Mouse (Mus musculus) hindbrain, embryonic 12.5 days (tissue): ENCODE results near the gene Ldb1. TPM values are rescaled to one million over a fixed set of nuclear protein-coding genes. Genes with fewer than 3 reads are reported as not detected.

Source experiments
- ATAC-seq: fragments of 200-750 bp; cut with Nextera tagmentation; 2 replicates; pipeline ENCODE4 v1.8.0; 2017; ENCODE audit warnings: moderate TSS enrichment; ENCODE audit not compliant: low FRiP score
- H3K27ac ChIP-seq: fragments of 300-500 bp; sonication (generic); 2 replicates; pipeline ENCODE4 v1.5.1; 2016; ENCODE audit warnings: mild to moderate bottlenecking
- H3K27me3 ChIP-seq: fragments of 300-500 bp; sonication (generic); 2 replicates; pipeline ENCODE4 v1.6.1; 2016; ENCODE audit warnings: mild to moderate bottlenecking
- H3K36me3 ChIP-seq: fragments of 300-500 bp; sonication (generic); 2 replicates; pipeline ENCODE4 v1.6.1; 2016; ENCODE audit warnings: mild to moderate bottlenecking
- H3K4me1 ChIP-seq: fragments of 300-500 bp; sonication (generic); 2 replicates; pipeline ENCODE4 v1.6.1; 2016
- H3K4me2 ChIP-seq: fragments of 300-500 bp; sonication (generic); replicated peaks from 2 replicates; pipeline ENCODE4 v1.6.1; 2016; ENCODE audit warnings: mild to moderate bottlenecking
- H3K4me3 ChIP-seq: fragments of 300-500 bp; sonication (generic); 2 replicates; pipeline ENCODE4 v1.5.1; 2016; ENCODE audit warnings: mild to moderate bottlenecking
- H3K9ac ChIP-seq: fragments of 300-500 bp; sonication (generic); 2 replicates; pipeline ENCODE4 v1.6.1; 2016; ENCODE audit warnings: mild to moderate bottlenecking, moderate library complexity
- H3K9me3 ChIP-seq: fragments of 300-500 bp; sonication (generic); replicated peaks from 2 replicates; pipeline ENCODE4 v1.6.1; 2016; ENCODE audit warnings: mild to moderate bottlenecking
- WGBS: fragments of 180-500 bp; shearing (Covaris S2); methylation state at CpG from one replicate; pipeline ENCODE4 v1.1.7; 2016; 5-methylcytosine and 5-hydroxymethylcytosine counted together
- polyA plus RNA-seq: library from polyadenylated mRNA; unstranded; fragments of >200 nt; fragmentation: Nextera tagmentation; extraction: Ambion mirVana; gene quantifications from 2 replicates; pipeline ENCODE4 v1.2.1, GENCODE M21; 2016

Gene Ldb1
- polyA plus RNA-seq, 1 experiment from 2014 or later = 138 TPM

- H3K4me1 ChIP-seq = peaks cover 24% of the 10 kb centered on the region
- no peak overlapping the region; the same call in 1 of the 2 replicates for H3K4me3 ChIP-seq
- no peaks in the 10 kb centered on the region for H3K27me3 ChIP-seq
- no peak for ATAC-seq
- H3K36me3 ChIP-seq = peaks cover 68% of the 10 kb centered on the region
- no peak overlapping the region for H3K9ac ChIP-seq
- no peak overlapping the region for H3K4me2 ChIP-seq
- WGBS = 97% methylated on average over 11 of the region's 11 CpGs
- H3K27ac ChIP-seq = no peak overlapping the region
- H3K9me3 ChIP-seq = peaks cover 5% of the 10 kb centered on the region; the same call in 1 of the 2 replicates
Observed at GRCm38 (mm10) chr19:46033911-46034310, 11.1 kb downstream of the Ldb1 start.

- H3K27me3 ChIP-seq = no peaks in the 10 kb centered on the region
- H3K27ac ChIP-seq = no peak overlapping the region; the same call in 1 of the 2 replicates
- WGBS = 85% methylated on average over 26 of the region's 26 CpGs
- ATAC-seq = no peak
- peaks cover 5% of the 10 kb centered on the region; the same call in 1 of the 2 replicates for H3K9me3 ChIP-seq
- peaks cover 68% of the 10 kb centered on the region for H3K36me3 ChIP-seq
- H3K4me1 ChIP-seq = peaks cover 22% of the 10 kb centered on the region
- no peak overlapping the region for H3K9ac ChIP-seq
- H3K4me2 ChIP-seq = no peak overlapping the region
- no peak overlapping the region for H3K4me3 ChIP-seq
Observed at GRCm38 (mm10) chr19:46032731-46033510, 12.1 kb downstream of the Ldb1 start.

DNA sequence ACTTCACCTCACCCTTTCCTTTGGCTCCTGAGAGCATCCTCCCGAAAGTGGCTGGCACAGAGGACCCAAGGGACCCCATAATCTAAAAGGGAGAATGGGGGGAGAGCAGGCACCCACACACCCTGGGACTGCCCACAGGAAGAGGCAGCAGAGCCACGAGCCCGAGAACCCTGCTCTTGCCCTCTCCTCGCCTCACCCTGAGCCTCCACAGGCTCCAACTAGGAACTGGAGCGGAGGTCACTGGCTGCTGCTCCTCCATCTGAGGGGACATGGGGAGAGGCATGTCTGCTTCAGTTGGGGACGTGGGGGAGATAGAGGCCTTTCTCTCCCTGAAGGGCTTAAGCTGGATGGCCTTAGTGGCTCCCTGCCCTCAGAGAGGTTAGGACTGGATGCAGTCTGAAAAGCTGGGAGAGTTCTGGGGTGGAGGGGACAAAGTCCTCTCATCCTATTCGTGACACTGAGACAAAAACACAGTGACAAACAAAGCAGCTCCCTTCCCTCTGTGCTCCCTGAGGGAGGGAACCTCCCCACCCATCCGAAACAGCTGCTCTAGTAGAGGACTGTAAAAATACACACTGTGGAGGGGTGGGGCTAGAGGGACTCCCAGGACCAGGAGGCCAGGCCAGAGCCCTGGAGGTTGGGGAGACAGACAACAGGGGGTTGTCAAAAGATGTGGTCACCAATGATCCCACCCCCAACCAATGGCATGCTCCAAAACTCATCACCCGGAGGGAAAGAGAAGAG, 13.2 kb downstream of the Ldb1 start:
- ATAC-seq = peak; percentile 26; the same call in 1 of the 2 replicates
- Histone ChIP-seq H3K4me1 (peaks cover 11% of the 10 kb centered on the region), H3K27me3 (no peaks in the 10 kb centered on the region), H3K9me3 (peaks cover 5% of the 10 kb centered on the region; the same call in 1 of the 2 replicates), H3K4me3 (no peak overlapping the region), H3K36me3 (peaks cover 68% of the 10 kb centered on the region), H3K27ac (peak overlapping the region; percentile 13; the same call in 1 of the 2 replicates), H3K9ac (no peak overlapping the region), H3K4me2 (no peak overlapping the region)
- WGBS = 73% methylated on average over 9 of the region's 9 CpGs

GRCm38 (mm10) chr19:46030196-46030983, 14.6 kb downstream of the Ldb1 start:
- Histone ChIP-seq H3K4me2 (no peak overlapping the region), H3K27ac (no peak overlapping the region), H3K36me3 (peaks cover 57% of the 10 kb centered on the region), H3K4me3 (no peak overlapping the region), H3K4me1 (no peaks in the 10 kb centered on the region), H3K9ac (no peak overlapping the region), H3K9me3 (peaks cover 5% of the 10 kb centered on the region; the same call in 1 of the 2 replicates), H3K27me3 (no peaks in the 10 kb centered on the region)
- WGBS = 95% methylated on average over 10 of the region's 10 CpGs
- ATAC-seq = no peak

- peaks cover 49% of the 10 kb centered on the region for H3K36me3 ChIP-seq
- peaks cover 5% of the 10 kb centered on the region; the same call in 1 of the 2 replicates for H3K9me3 ChIP-seq
- no peak overlapping the region for H3K4me2 ChIP-seq
- H3K4me1 ChIP-seq = no peaks in the 10 kb centered on the region
- WGBS = 94% methylated on average over 1 of the region's 1 CpGs
- H3K4me3 ChIP-seq = no peak overlapping the region
- no peak overlapping the region for H3K27ac ChIP-seq
- no peak overlapping the region for H3K9ac ChIP-seq
- no peaks in the 10 kb centered on the region for H3K27me3 ChIP-seq
- no peak for ATAC-seq
Observed at GRCm38 (mm10) chr19:46029652-46030051, 15.4 kb downstream of the Ldb1 start.

- Histone ChIP-seq H3K9me3 (peaks cover 5% of the 10 kb centered on the region; the same call in 1 of the 2 replicates), H3K4me2 (no peak overlapping the region), H3K27me3 (no peaks in the 10 kb centered on the region), H3K27ac (no peak overlapping the region), H3K4me3 (no peak overlapping the region), H3K9ac (no peak overlapping the region), H3K36me3 (peaks cover 41% of the 10 kb centered on the region), H3K4me1 (no peaks in the 10 kb centered on the region)
- WGBS = 73% methylated on average over 11 of the region's 11 CpGs
- no peak for ATAC-seq
Observed at GRCm38 (mm10) chr19:46028747-46029320, 16.2 kb downstream of the Ldb1 start.

DNA sequence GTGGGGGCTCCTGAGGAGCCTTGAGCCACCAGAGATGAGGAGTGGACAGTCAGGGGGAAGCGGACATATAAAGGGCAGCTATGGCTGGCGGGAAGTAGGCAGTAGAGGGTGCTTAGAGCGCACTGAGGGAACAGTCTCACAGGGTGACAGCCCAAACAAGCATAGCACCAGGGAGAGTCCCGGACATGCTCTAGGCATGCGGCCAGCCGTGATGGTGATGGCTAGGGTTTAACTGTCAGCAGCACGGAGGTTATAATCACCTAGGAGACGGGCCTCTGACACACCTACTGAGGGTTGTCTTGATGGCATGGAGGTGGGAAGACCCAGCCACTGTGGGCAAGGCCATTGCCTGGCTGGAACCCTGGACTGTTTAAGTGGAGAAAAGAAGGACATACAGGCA, 18.4 kb downstream of the Ldb1 start:
- ATAC-seq = no peak
- 80% methylated on average over 8 of the region's 8 CpGs for WGBS
- H3K27me3 ChIP-seq = no peaks in the 10 kb centered on the region

DNA sequence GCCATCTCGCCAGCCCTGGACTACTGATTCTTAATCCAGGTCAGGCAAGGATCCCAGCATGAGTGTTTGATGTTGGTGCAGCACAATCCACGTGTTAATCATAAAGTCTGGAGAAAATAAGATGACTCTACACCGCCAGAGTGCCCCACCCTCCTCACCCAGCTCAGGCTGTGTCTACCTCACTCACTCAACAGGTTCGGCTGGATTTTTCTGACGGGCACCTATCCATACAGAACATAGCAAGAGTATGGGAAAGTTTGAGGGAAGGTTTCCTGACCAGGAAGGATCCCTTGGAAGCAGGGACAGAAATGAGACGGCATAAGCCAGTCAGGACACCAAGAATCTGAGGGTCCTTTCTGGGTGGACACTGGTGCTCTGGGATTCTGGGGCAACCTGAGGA, 20.1 kb downstream of the Ldb1 start:
- H3K4me1 ChIP-seq = no peaks in the 10 kb centered on the region
- H3K36me3 ChIP-seq = peaks cover 6% of the 10 kb centered on the region
- H3K4me2 ChIP-seq = no peak overlapping the region
- no peak overlapping the region for H3K9ac ChIP-seq
- no peak for ATAC-seq
- no peak overlapping the region for H3K4me3 ChIP-seq
- peaks cover 5% of the 10 kb centered on the region; the same call in 1 of the 2 replicates for H3K9me3 ChIP-seq
- no peak overlapping the region for H3K27ac ChIP-seq
- 85% methylated on average over 6 of the region's 6 CpGs for WGBS
- no peaks in the 10 kb centered on the region for H3K27me3 ChIP-seq

More for the DNA sequence above, 18.4 kb downstream of the Ldb1 start:
- peaks cover 5% of the 10 kb centered on the region; the same call in 1 of the 2 replicates for H3K9me3 ChIP-seq
- H3K4me1 ChIP-seq = no peaks in the 10 kb centered on the region
- no peak overlapping the region for H3K9ac ChIP-seq
- no peak overlapping the region for H3K4me2 ChIP-seq
- H3K36me3 ChIP-seq = peaks cover 18% of the 10 kb centered on the region
- no peak overlapping the region for H3K27ac ChIP-seq
- no peak overlapping the region for H3K4me3 ChIP-seq

DNA sequence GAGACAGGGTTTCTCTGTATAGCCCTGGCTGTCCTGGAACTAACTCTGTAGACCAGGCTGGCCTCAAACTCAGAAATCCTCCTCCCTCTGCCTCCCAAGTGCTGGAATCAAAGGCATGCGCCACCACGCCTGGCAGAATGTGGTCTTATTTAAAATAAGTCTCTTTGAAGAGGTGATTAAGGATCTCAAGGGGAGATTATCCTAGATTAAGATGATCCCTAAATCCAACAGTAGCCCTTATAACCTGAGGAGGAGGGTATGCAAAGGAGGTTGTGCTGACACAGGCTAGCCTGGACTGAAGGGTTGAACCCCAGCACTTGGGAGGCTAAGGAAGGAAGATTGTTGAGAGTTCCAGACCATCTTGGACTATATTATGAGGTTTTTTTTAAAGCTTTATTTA, 29.0 kb downstream of the Ldb1 start:
- Histone ChIP-seq H3K9me3 (no peaks in the 10 kb centered on the region), H3K4me2 (no peak overlapping the region), H3K36me3 (no peaks in the 10 kb centered on the region), H3K27ac (no peak overlapping the region), H3K4me1 (no peaks in the 10 kb centered on the region), H3K4me3 (no peak overlapping the region), H3K9ac (no peak overlapping the region), H3K27me3 (no peaks in the 10 kb centered on the region)
- no peak for ATAC-seq
- WGBS = 87% methylated on average over 2 of the region's 2 CpGs

DNA sequence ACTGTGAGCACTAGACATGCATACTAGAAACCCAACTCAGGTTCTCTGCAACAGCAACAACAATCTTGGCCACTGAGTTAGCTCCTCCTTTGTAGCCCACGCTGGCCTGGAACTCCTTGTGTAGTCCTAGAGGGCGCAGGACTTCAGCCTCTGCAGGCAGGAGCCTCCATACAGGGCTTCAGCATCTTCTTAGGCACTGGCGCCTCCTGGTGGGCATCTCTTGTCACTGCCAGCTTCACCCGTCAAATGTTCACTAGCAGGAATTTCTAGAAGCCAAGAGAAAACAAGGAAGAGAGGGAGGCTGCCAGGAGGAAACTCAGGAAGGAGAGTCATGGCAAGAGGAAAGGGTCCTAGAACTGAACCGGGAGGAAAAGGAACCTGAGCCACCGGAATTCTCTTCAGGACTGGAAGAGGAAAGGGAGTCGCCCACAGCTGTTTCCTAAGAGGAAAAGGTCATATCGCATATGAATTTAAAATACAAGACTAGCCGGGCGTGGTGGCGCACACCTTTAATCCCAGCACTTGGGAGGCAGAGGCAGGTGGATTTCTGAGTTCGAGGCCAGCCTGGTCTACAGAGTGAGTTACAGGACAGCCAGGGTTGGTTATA, 30.3 kb downstream of the Ldb1 start:
- WGBS = 40% methylated on average over 12 of the region's 12 CpGs

GRCm38 (mm10) chr19:46005680-46006079, 39.3 kb downstream of the Ldb1 start:
- WGBS = 85% methylated on average over 7 of the region's 7 CpGs
- peaks cover 21% of the 10 kb centered on the region for H3K27me3 ChIP-seq
- H3K27ac ChIP-seq = no peak overlapping the region
- no peaks in the 10 kb centered on the region for H3K9me3 ChIP-seq
- no peak for ATAC-seq
- H3K4me2 ChIP-seq = no peak overlapping the region
- no peak overlapping the region for H3K4me3 ChIP-seq
- H3K36me3 ChIP-seq = no peaks in the 10 kb centered on the region
- H3K9ac ChIP-seq = no peak overlapping the region
- H3K4me1 ChIP-seq = peaks cover 19% of the 10 kb centered on the region

More for the DNA sequence above, 30.3 kb downstream of the Ldb1 start:
- Histone ChIP-seq H3K9me3 (no peaks in the 10 kb centered on the region), H3K27ac (no peak overlapping the region), H3K4me2 (no peak overlapping the region), H3K9ac (no peak overlapping the region), H3K36me3 (no peaks in the 10 kb centered on the region), H3K4me1 (no peaks in the 10 kb centered on the region), H3K4me3 (no peak overlapping the region), H3K27me3 (no peaks in the 10 kb centered on the region)
- ATAC-seq = no peak
